Mouse (Mus musculus) stomach, postnatal 0 days (tissue): ENCODE results near the gene Trim68. TPM values are rescaled to one million over a fixed set of nuclear protein-coding genes. Genes with fewer than 3 reads are reported as not detected.
A peak's percentile ranks its signal among the peaks of the same experiment; 100 is the strongest.

Experiments used
- ATAC-seq: fragments of 200-750 bp; cut with Nextera tagmentation; 2 replicates; pipeline ENCODE4 v1.8.0; 2017; ENCODE audit not compliant: low FRiP score, low TSS enrichment
- DNase-seq: peaks from one replicate; pipeline ENCODE4 v3.0.0-alpha.2; 2016; ENCODE audit warnings: low spot score
- H3K27ac ChIP-seq: fragments of 300-500 bp; sonication (generic); replicated peaks from 2 replicates; pipeline ENCODE4 v1.5.1; 2014; ENCODE audit warnings: mild to moderate bottlenecking, control low read depth
- H3K27me3 ChIP-seq: fragments of 300-500 bp; sonication (generic); 2 replicates; pipeline ENCODE4 v1.6.1; 2014; ENCODE audit warnings: low read length; ENCODE audit not compliant: control insufficient read depth, insufficient read depth
- H3K36me3 ChIP-seq: fragments of 300-500 bp; sonication (generic); 2 replicates; pipeline ENCODE4 v1.6.1; 2014; ENCODE audit warnings: low read length, mixed read lengths; ENCODE audit not compliant: control insufficient read depth, insufficient read depth
- H3K4me1 ChIP-seq: fragments of 300-500 bp; sonication (generic); replicated peaks from 2 replicates; pipeline ENCODE4 v1.6.1; 2014; ENCODE audit warnings: antibody characterized with exemption; ENCODE audit not compliant: control insufficient read depth, insufficient read depth
- H3K4me2 ChIP-seq: fragments of 300-500 bp; sonication (generic); replicated peaks from 2 replicates; pipeline ENCODE4 v1.6.1; 2014; ENCODE audit warnings: low read depth, mild to moderate bottlenecking, control low read depth, moderate library complexity
- H3K4me3 ChIP-seq: fragments of 300-500 bp; sonication (generic); 2 replicates; pipeline ENCODE4 v1.5.1; 2014; ENCODE audit warnings: low read depth, low read length, control low read depth
- H3K9ac ChIP-seq: fragments of 300-500 bp; sonication (generic); 2 replicates; pipeline ENCODE4 v1.6.1; 2014; ENCODE audit warnings: mild to moderate bottlenecking, low read length, control low read depth, mixed read lengths
- H3K9me3 ChIP-seq: fragments of 300-500 bp; sonication (generic); 2 replicates; pipeline ENCODE4 v1.6.1; 2016; ENCODE audit warnings: low read length; ENCODE audit not compliant: control insufficient read depth
- CTCF ChIP-seq: IDR thresholded peaks from 2 replicates; pipeline ENCODE4 v1.5.1; 2016; ENCODE audit warnings: antibody characterized with exemption, low read depth, mild to moderate bottlenecking, moderate library complexity
- EP300 ChIP-seq: optimal IDR thresholded peaks from 2 replicates; pipeline ENCODE3; 2016; ENCODE audit warnings: antibody characterized with exemption
- WGBS: fragments of 180-500 bp; shearing (Covaris S2); extraction: QIAGEN DNeasy Blood & Tissue Kit; methylation state at CpG from one replicate; pipeline ENCODE4 v1.1.7; 2014; 5-methylcytosine and 5-hydroxymethylcytosine counted together
- polyA plus RNA-seq: library from polyadenylated mRNA; unstranded; fragments of >200 nt; fragmentation: Nextera tagmentation; extraction: Ambion mirVana; gene quantifications from 2 replicates; pipeline ENCODE4 v1.2.1, GENCODE M21; 2015

Trim68 gene
- polyA plus RNA-seq, result 9.6 and 9.7 TPM in 2 replicates

GRCm38 (mm10) chr7:102686944-102687501, at the start of gene Trim68:
Trim68 (minus strand) TSS chr7:102687327.
- Histone ChIP-seq H3K4me2 (peak within 1 kb of the TSS; percentile 78), H3K27ac (peak within 1 kb of the TSS; percentile 88), H3K27me3 (no peaks in the 10 kb centered on the region), H3K36me3 (no peaks in the 10 kb centered on the region), H3K4me3 (peak within 1 kb of the TSS; percentile 62), H3K9ac (peak within 1 kb of the TSS; percentile 75), H3K4me1 (no peaks in the 10 kb centered on the region), H3K9me3 (no peaks in the 10 kb centered on the region)
- under 1% methylated on average over 40 of the region's 40 CpGs for WGBS
- DNase-seq (peak; percentile 94), ATAC-seq (peak; percentile 100)
- peak; percentile 5; the same call in 1 of the 2 replicates for TF ChIP-seq CTCF
- no peak for TF ChIP-seq EP300

- no peaks in the 10 kb centered on the region for H3K9me3 ChIP-seq
- 15% methylated on average over 1 of the region's 1 CpGs for WGBS
Observed at GRCm38 (mm10) chr7:102733793-102734192, 46.7 kb upstream of the Trim68 start.

GRCm38 (mm10) chr7:102727391-102727790, 40.3 kb upstream of the Trim68 start, which contains the start of gene Olfr559:
Olfr559 (minus strand) TSS chr7:102727491.
- Histone ChIP-seq H3K4me2 (no peak within 1 kb of the TSS), H3K27ac (no peak within 1 kb of the TSS), H3K4me3 (no peak within 1 kb of the TSS), H3K9ac (no peak within 1 kb of the TSS), H3K9me3 (no peaks in the 10 kb centered on the region), H3K36me3 (no peaks in the 10 kb centered on the region), H3K27me3 (no peaks in the 10 kb centered on the region), H3K4me1 (no peaks in the 10 kb centered on the region)
- TF ChIP-seq EP300 (no peak), CTCF (no peak)
- ATAC-seq (no peak), DNase-seq (no peak)

More at GRCm38 (mm10) chr7:102733793-102734192, 46.7 kb upstream of the Trim68 start:
- ATAC-seq, result no peak
- Histone ChIP-seq H3K36me3 (no peaks in the 10 kb centered on the region), H3K4me1 (no peaks in the 10 kb centered on the region), H3K27ac (no peak overlapping the region), H3K4me2 (no peak overlapping the region), H3K9ac (no peak overlapping the region), H3K27me3 (no peaks in the 10 kb centered on the region), H3K4me3 (no peak overlapping the region)
- TF ChIP-seq CTCF, result no peak
- TF ChIP-seq EP300, result no peak
- DNase-seq, result no peak

- Histone ChIP-seq H3K36me3 (no peaks in the 10 kb centered on the region), H3K4me3 (no peak within 1 kb of the TSS), H3K4me2 (no peak within 1 kb of the TSS), H3K4me1 (no peaks in the 10 kb centered on the region), H3K27ac (no peak within 1 kb of the TSS), H3K9me3 (no peaks in the 10 kb centered on the region), H3K9ac (no peak within 1 kb of the TSS), H3K27me3 (no peaks in the 10 kb centered on the region)
- TF ChIP-seq CTCF, result no peak
- no peak for TF ChIP-seq EP300
- ATAC-seq (no peak), DNase-seq (no peak)
- WGBS, result 27% methylated on average over 1 of the region's 1 CpGs
Observed at GRCm38 (mm10) chr7:102718970-102719369, 31.8 kb upstream of the Trim68 start, which contains the start of gene Olfr33. Olfr33 (minus strand) TSS chr7:102719070.

- ATAC-seq (no peak), DNase-seq (no peak)
- no peak for TF ChIP-seq EP300
- no peak for TF ChIP-seq CTCF
- no peaks in the 10 kb centered on the region for H3K36me3 ChIP-seq
- H3K27me3 ChIP-seq, result no peaks in the 10 kb centered on the region
- no peak within 1 kb of the TSS for H3K4me3 ChIP-seq
- no peaks in the 10 kb centered on the region for H3K4me1 ChIP-seq
- H3K9ac ChIP-seq, result no peak within 1 kb of the TSS
- H3K27ac ChIP-seq, result no peak within 1 kb of the TSS
- no peaks in the 10 kb centered on the region for H3K9me3 ChIP-seq
- no peak within 1 kb of the TSS for H3K4me2 ChIP-seq
Observed at GRCm38 (mm10) chr7:102701915-102702314, 14.8 kb upstream of the Trim68 start, which contains the start of gene Olfr558. Olfr558 (plus strand) TSS chr7:102702215.

- 91% methylated on average over 7 of the region's 7 CpGs for WGBS
- H3K4me2 ChIP-seq, result no peak overlapping the region
- no peaks in the 10 kb centered on the region for H3K27me3 ChIP-seq
- H3K4me1 ChIP-seq, result no peaks in the 10 kb centered on the region
- H3K27ac ChIP-seq, result no peak overlapping the region
- H3K9ac ChIP-seq, result no peak overlapping the region
- H3K4me3 ChIP-seq, result no peak overlapping the region
- H3K9me3 ChIP-seq, result no peaks in the 10 kb centered on the region
- DNase-seq (no peak), ATAC-seq (no peak)
- TF ChIP-seq EP300 (no peak), CTCF (no peak)
- H3K36me3 ChIP-seq, result no peaks in the 10 kb centered on the region
Observed at GRCm38 (mm10) chr7:102698461-102698860, 11.3 kb upstream of the Trim68 start.
